Mouse (Mus musculus): ENCODE measurements at regions not wholly inside any gene's neighbourhood (a gene's known extent, or its start where the extent isn't known, plus 50 kb on each side); places are given as distances from the start of the nearest gene placed in this dataset.

DNA sequence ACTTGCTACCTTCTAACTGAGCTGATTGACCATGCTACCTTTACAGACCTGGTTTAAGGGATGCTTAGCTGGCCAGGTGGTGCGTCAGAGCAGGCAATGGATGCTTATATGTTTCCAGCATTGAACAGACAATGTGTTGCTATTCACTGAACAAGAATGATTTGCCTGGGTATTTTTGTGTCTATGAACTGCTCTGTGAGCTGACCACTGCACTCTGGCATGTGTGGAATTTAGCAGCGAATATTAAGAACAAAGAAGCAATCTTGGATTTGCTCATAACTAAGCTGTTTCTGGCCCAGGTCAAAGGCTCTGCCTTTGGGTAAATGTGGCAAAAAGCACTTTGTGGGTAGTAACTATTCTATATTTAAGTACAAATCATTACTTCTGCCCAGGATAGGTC is 58.3 kb upstream of the Ccdc39 start:
- Histone ChIP-seq H3K4me2 (replicated peaks) (no peak overlapping the region), H3K27ac (replicated peaks) (no peak overlapping the region), H3K36me3 (no peaks in the 10 kb centered on the region), H3K9me3 (no peaks in the 10 kb centered on the region), H3K4me3 (no peak overlapping the region), H3K4me1 (peaks cover 12% of the 10 kb centered on the region), H3K9ac (replicated peaks) (no peak overlapping the region), H3K27me3 (peaks cover 15% of the 10 kb centered on the region; the same call in 1 of the 2 replicates)
- no peak for ATAC-seq (ENCODE audit: low FRiP score, low read depth)
- 82% methylated on average over 2 of the region's 2 CpGs for WGBS

- Histone ChIP-seq H3K4me3 (no peak overlapping the region), H3K36me3 (no peaks in the 10 kb centered on the region), H3K4me2 (replicated peaks) (no peak overlapping the region), H3K27me3 (peaks cover 15% of the 10 kb centered on the region; the same call in 1 of the 2 replicates), H3K9ac (replicated peaks) (no peak overlapping the region), H3K27ac (replicated peaks) (no peak overlapping the region), H3K4me1 (peaks cover 12% of the 10 kb centered on the region), H3K9me3 (no peaks in the 10 kb centered on the region)
- ATAC-seq (ENCODE audit: low FRiP score, low read depth), result no peak
- 64% methylated on average over 8 of the region's 8 CpGs for WGBS
Measured at GRCm38 (mm10) chr3:33903326-33903725, 59.2 kb upstream of the Ccdc39 start.

DNA sequence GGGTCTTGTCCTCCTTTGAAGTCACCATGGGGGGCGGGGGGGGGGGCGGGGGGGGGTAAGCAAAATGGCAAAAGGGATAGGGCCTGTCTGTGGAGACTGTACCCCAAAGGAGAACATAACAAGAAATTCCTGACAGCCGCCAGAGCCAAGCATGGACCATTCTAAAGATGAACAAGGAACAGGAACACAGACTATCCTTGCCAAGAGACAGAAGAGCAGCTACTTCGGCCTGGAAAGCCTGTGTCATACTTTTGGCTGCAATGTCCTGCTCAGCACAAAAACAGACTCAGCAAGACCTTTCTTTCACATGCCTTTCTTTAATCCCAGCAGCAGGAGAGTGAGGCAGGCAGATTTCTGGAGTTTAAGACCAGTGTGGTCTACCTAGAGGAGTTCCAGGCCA is 59.7 kb upstream of the Ccdc39 start:
- peaks cover 15% of the 10 kb centered on the region; the same call in 1 of the 2 replicates for H3K27me3 ChIP-seq

GRCm38 (mm10) chr3:33904854-33905678 is 61.0 kb upstream of the Ccdc39 start:
- Histone ChIP-seq H3K27me3 (peaks cover 15% of the 10 kb centered on the region; the same call in 1 of the 2 replicates), H3K4me3 (no peak overlapping the region), H3K4me2 (replicated peaks) (0 out of 2 replicates have a peak overlapping the region, but pooled peaks have one; percentile 6), H3K4me1 (peaks cover 12% of the 10 kb centered on the region), H3K27ac (replicated peaks) (peak overlapping the region; percentile 20; the same call in 1 of the 2 replicates), H3K36me3 (no peaks in the 10 kb centered on the region), H3K9me3 (no peaks in the 10 kb centered on the region), H3K9ac (replicated peaks) (no peak overlapping the region)
- WGBS, result 58% methylated on average over 22 of the region's 22 CpGs
- peak; percentile 75 for ATAC-seq (ENCODE audit: low FRiP score, low read depth)

More for the DNA sequence above, 59.7 kb upstream of the Ccdc39 start:
- H3K4me2 ChIP-seq (replicated peaks), result no peak overlapping the region
- H3K4me3 ChIP-seq, result no peak overlapping the region
- H3K9ac ChIP-seq (replicated peaks), result no peak overlapping the region
- 0 out of 2 replicates have a peak overlapping the region, but pooled peaks have one; percentile 39 for H3K27ac ChIP-seq (replicated peaks)
- no peak for ATAC-seq (ENCODE audit: low FRiP score, low read depth)
- H3K9me3 ChIP-seq, result no peaks in the 10 kb centered on the region
- 64% methylated on average over 4 of the region's 4 CpGs for WGBS
- H3K36me3 ChIP-seq, result no peaks in the 10 kb centered on the region
- H3K4me1 ChIP-seq, result peaks cover 12% of the 10 kb centered on the region

GRCm38 (mm10) chr3:33905679-33906007 is 61.5 kb upstream of the Ccdc39 start:
- Histone ChIP-seq H3K9ac (replicated peaks) (no peak overlapping the region), H3K27me3 (peaks cover 15% of the 10 kb centered on the region; the same call in 1 of the 2 replicates), H3K4me3 (no peak overlapping the region), H3K27ac (replicated peaks) (no peak overlapping the region; the same call in 1 of the 2 replicates), H3K4me2 (replicated peaks) (0 out of 2 replicates have a peak overlapping the region, but pooled peaks have one; percentile 6), H3K4me1 (peaks cover 12% of the 10 kb centered on the region), H3K9me3 (no peaks in the 10 kb centered on the region), H3K36me3 (no peaks in the 10 kb centered on the region)
- WGBS, result 44% methylated on average over 5 of the region's 5 CpGs
- ATAC-seq (ENCODE audit: low FRiP score, low read depth), result 0 out of 2 replicates have a peak, but pooled peaks have one; percentile 39

DNA sequence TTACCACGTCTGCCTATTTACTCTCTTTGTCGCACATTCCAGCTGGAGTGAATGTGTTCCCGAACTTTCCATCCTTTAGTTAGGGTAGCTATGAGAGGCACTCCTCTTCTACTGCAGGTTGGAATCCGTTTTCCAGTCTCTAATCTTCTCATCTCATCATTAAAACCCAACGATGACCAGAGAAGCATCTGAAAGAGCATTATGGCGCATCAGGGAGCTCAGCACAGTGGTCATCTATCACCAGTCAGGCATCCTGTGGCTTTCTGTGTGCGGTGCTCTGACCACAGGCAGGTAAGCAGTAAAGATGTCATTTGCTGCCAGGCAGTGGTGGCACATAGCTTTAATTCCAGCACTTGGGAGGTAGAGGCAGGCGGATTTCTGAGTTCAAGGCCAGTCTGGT is 63.0 kb upstream of the Ccdc39 start:
- peaks cover 10% of the 10 kb centered on the region; the same call in 1 of the 2 replicates for H3K27me3 ChIP-seq
- no peak overlapping the region for H3K27ac ChIP-seq (replicated peaks)
- H3K9ac ChIP-seq (replicated peaks), result no peak overlapping the region
- H3K36me3 ChIP-seq, result no peaks in the 10 kb centered on the region
- no peak for ATAC-seq (ENCODE audit: low FRiP score, low read depth)
- H3K4me1 ChIP-seq, result peaks cover 12% of the 10 kb centered on the region
- no peaks in the 10 kb centered on the region for H3K9me3 ChIP-seq
- 88% methylated on average over 8 of the region's 8 CpGs for whole genome bisulfite sequencing
- H3K4me3 ChIP-seq, result no peak overlapping the region
- no peak overlapping the region for H3K4me2 ChIP-seq (replicated peaks)

DNA sequence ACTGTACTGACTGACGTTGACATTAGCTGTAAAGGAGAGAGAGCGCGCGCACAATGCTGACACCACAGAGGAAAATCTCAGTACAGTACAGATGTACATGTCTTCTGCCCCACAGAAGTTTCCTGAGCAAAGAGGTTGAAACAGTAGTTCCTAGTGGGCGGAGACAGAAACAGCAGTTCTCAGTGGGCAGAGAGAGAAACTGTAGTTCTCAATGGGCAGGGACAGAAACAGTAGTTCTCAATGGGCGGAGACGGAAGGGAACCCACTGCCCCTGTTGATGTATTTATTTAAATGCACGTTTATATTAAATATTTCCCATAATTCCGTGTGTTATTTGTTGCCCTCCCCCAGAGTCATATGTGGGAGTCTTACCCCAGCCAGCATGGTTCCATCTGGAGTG is 67.4 kb upstream of the Ccdc39 start:
- Histone ChIP-seq H3K36me3 (no peaks in the 10 kb centered on the region), H3K4me2 (replicated peaks) (no peak overlapping the region), H3K27me3 (0 out of 2 replicates have a peak, but pooled peaks cover 4% of the 10 kb centered on the region), H3K27ac (replicated peaks) (no peak overlapping the region), H3K4me1 (no peaks in the 10 kb centered on the region), H3K9me3 (no peaks in the 10 kb centered on the region), H3K9ac (replicated peaks) (no peak overlapping the region), H3K4me3 (no peak overlapping the region)
- ATAC-seq (ENCODE audit: low FRiP score, low read depth), result no peak
- WGBS, result 90% methylated on average over 9 of the region's 9 CpGs

GRCm38 (mm10) chr3:33913470-33913869 is 69.4 kb upstream of the Ccdc39 start:
- H3K27me3 ChIP-seq, result no peaks in the 10 kb centered on the region
- no peak overlapping the region for H3K4me2 ChIP-seq (replicated peaks)
- H3K4me1 ChIP-seq, result no peaks in the 10 kb centered on the region
- 88% methylated on average over 5 of the region's 5 CpGs for WGBS
- no peaks in the 10 kb centered on the region for H3K9me3 ChIP-seq
- no peak overlapping the region for H3K27ac ChIP-seq (replicated peaks)
- ATAC-seq (ENCODE audit: low FRiP score, low read depth), result no peak
- no peak overlapping the region for H3K4me3 ChIP-seq
- H3K9ac ChIP-seq (replicated peaks), result no peak overlapping the region
- no peaks in the 10 kb centered on the region for H3K36me3 ChIP-seq

DNA sequence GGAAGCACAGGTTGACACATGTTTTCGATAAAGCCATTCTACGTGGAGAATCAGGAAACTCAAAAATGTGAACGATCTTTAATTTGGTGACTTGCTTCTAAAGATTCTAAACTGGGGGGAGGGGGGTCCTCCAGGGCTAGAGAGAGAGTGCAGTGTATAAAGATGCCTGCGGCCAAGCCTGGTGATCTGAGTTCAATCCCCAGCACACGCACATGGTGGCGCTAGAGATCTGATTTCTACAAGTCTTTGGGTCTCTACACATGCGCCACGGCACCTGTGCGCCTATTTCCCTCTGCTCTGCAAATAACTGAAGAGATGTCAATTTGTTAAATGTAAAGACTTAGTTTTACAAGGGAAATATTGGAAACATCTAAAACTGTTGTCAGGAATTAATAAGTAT is 70.3 kb upstream of the Ccdc39 start:
- Histone ChIP-seq H3K36me3 (no peaks in the 10 kb centered on the region), H3K4me3 (no peak overlapping the region), H3K9me3 (no peaks in the 10 kb centered on the region), H3K4me1 (no peaks in the 10 kb centered on the region), H3K9ac (replicated peaks) (no peak overlapping the region), H3K27me3 (peaks cover 3% of the 10 kb centered on the region; the same call in 1 of the 2 replicates), H3K4me2 (replicated peaks) (no peak overlapping the region), H3K27ac (replicated peaks) (no peak overlapping the region)
- ATAC-seq (ENCODE audit: low FRiP score, low read depth), result no peak
- 65% methylated on average over 9 of the region's 9 CpGs for WGBS

GRCm38 (mm10) chr3:33915777-33916176 is 71.7 kb upstream of the Ccdc39 start:
- Histone ChIP-seq H3K9ac (replicated peaks) (no peak overlapping the region), H3K9me3 (no peaks in the 10 kb centered on the region), H3K4me3 (no peak overlapping the region), H3K36me3 (no peaks in the 10 kb centered on the region), H3K27ac (replicated peaks) (no peak overlapping the region), H3K27me3 (peaks cover 3% of the 10 kb centered on the region; the same call in 1 of the 2 replicates), H3K4me2 (replicated peaks) (no peak overlapping the region), H3K4me1 (no peaks in the 10 kb centered on the region)
- no peak for ATAC-seq (ENCODE audit: low FRiP score, low read depth)

- 86% methylated on average over 10 of the region's 10 CpGs for WGBS
- ATAC-seq (ENCODE audit: low FRiP score, low read depth), result no peak
- no peak overlapping the region for H3K4me2 ChIP-seq (replicated peaks)
Measured at GRCm38 (mm10) chr3:33916318-33916717, 72.2 kb upstream of the Ccdc39 start.

DNA sequence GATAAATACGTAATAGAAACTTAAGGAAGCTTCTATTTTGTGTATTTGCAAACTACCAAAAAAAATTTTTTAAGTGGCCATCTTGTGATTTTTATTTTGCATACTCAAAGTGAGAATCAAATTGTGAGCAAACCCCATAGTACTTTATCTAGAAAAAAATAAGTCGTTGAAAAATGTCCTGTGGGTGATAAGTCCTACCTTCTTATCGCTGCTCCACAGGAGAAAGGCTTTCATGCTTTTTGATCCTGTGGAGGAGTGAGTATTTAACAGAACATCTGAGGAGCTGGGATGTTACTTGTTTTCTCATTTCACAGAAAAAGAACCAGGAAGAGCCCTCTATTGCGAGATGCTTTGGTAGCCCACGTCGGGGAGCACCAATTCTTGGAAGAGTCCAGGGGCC is 72.7 kb upstream of the Ccdc39 start:
- WGBS, result 95% methylated on average over 6 of the region's 6 CpGs
- Histone ChIP-seq H3K9me3 (no peaks in the 10 kb centered on the region), H3K9ac (replicated peaks) (no peak overlapping the region), H3K4me2 (replicated peaks) (no peak overlapping the region), H3K4me3 (no peak overlapping the region), H3K27me3 (peaks cover 3% of the 10 kb centered on the region; the same call in 1 of the 2 replicates), H3K36me3 (no peaks in the 10 kb centered on the region), H3K4me1 (no peaks in the 10 kb centered on the region), H3K27ac (replicated peaks) (no peak overlapping the region)
- ATAC-seq (ENCODE audit: low FRiP score, low read depth), result no peak

More at GRCm38 (mm10) chr3:33916318-33916717, 72.2 kb upstream of the Ccdc39 start:
- Histone ChIP-seq H3K27me3 (peaks cover 3% of the 10 kb centered on the region; the same call in 1 of the 2 replicates), H3K27ac (replicated peaks) (no peak overlapping the region), H3K4me3 (no peak overlapping the region), H3K36me3 (no peaks in the 10 kb centered on the region), H3K9ac (replicated peaks) (no peak overlapping the region), H3K9me3 (no peaks in the 10 kb centered on the region), H3K4me1 (no peaks in the 10 kb centered on the region)
